In genomic region chr10:40444586-40444985, GRCm38 (mm10) we compare ENCODE assay signal across 22 mouse cellular contexts.
A peak's percentile ranks its signal among the peaks of the same experiment; 100 is the strongest.
DNase-seq lines count a peak whose midpoint lies in the region; ATAC-seq lines count a peak whose summit lies in the region.
"Had no signal": no experiment of that assay in that cellular context is flagged by ENCODE, and none has a peak within 500 bp of the region (broad histone marks: within the 10 kb centered on the region; RNA-seq: fewer than 3 reads in every experiment).

No protein-coding gene starts in this region.

- H3K9ac ChIP-seq in hindbrain, embryonic 16.5 days (ENCODE audit: low read depth, low read length), result no peak overlapping the region
- H3K9ac ChIP-seq in midbrain, embryonic 11.5 days (ENCODE audit: low read length), result no peak overlapping the region
- H3K9ac ChIP-seq in intestine, embryonic 15.5 days, result no peak overlapping the region
- H3K9ac ChIP-seq: heart, embryonic 15.5 days; kidney, embryonic 15.5 days; neural tube, embryonic 12.5 days had no signal

- no peaks in the 10 kb centered on the region for H3K27me3 ChIP-seq in hindbrain, embryonic 10.5 days (ENCODE audit: insufficient read depth, poor library complexity, severe bottlenecking)
- no peaks in the 10 kb centered on the region for H3K27me3 ChIP-seq in hindbrain, embryonic 16.5 days (replicated peaks; ENCODE audit: control insufficient read depth, insufficient read depth, low read length)
- H3K27me3 ChIP-seq in midbrain, embryonic 11.5 days (ENCODE audit: control insufficient read depth, insufficient read depth, low read length), result no peaks in the 10 kb centered on the region
- H3K27me3 ChIP-seq in midbrain, embryonic 10.5 days (ENCODE audit: low read depth, poor library complexity, severe bottlenecking), result no peaks in the 10 kb centered on the region
- no peaks in the 10 kb centered on the region for H3K27me3 ChIP-seq in intestine, embryonic 15.5 days (replicated peaks)
- no peaks in the 10 kb centered on the region for H3K27me3 ChIP-seq in splenic B cell, adult 2 months (ENCODE audit: control insufficient read depth, insufficient read depth, low read length, poor library complexity, severe bottlenecking)
- H3K27me3 ChIP-seq: CH12.LX; heart, embryonic 15.5 days; kidney, embryonic 15.5 days; neural tube, embryonic 12.5 days had no signal

- 0 out of 2 replicates have a peak, but pooled peaks cover 3% of the 10 kb centered on the region for H3K9me3 ChIP-seq in hindbrain, embryonic 10.5 days
- H3K9me3 ChIP-seq in hindbrain, embryonic 16.5 days (ENCODE audit: control insufficient read depth, low read length), result no peaks in the 10 kb centered on the region
- H3K9me3 ChIP-seq in midbrain, embryonic 11.5 days (ENCODE audit: control insufficient read depth, low read length), result no peaks in the 10 kb centered on the region
- H3K9me3 ChIP-seq in midbrain, embryonic 10.5 days (replicated peaks), result no peaks in the 10 kb centered on the region
- H3K9me3 ChIP-seq in intestine, embryonic 15.5 days, result no peaks in the 10 kb centered on the region
- H3K9me3 ChIP-seq: heart, embryonic 15.5 days; kidney, embryonic 15.5 days; neural tube, embryonic 12.5 days had no signal

- 94% methylated on average over 4 of the region's 4 CpGs for WGBS in hindbrain, embryonic 10.5 days
- 85% methylated on average over 4 of the region's 4 CpGs for WGBS in hindbrain, embryonic 16.5 days
- 95% methylated on average over 4 of the region's 4 CpGs for WGBS in midbrain, embryonic 11.5 days
- 92% methylated on average over 4 of the region's 4 CpGs for WGBS in midbrain, embryonic 10.5 days
- WGBS in intestine, embryonic 15.5 days, result 81% methylated on average over 4 of the region's 4 CpGs

- 0 out of 2 replicates have a peak, but pooled peaks cover 7% of the 10 kb centered on the region for H3K36me3 ChIP-seq in hindbrain, embryonic 10.5 days
- H3K36me3 ChIP-seq in hindbrain, embryonic 16.5 days (ENCODE audit: control insufficient read depth, insufficient read depth, low read length), result no peaks in the 10 kb centered on the region
- H3K36me3 ChIP-seq in midbrain, embryonic 11.5 days (ENCODE audit: control insufficient read depth, insufficient read depth, low read length), result no peaks in the 10 kb centered on the region
- peaks cover 7% of the 10 kb centered on the region; the same call in 1 of the 2 replicates for H3K36me3 ChIP-seq in midbrain, embryonic 10.5 days
- H3K36me3 ChIP-seq in intestine, embryonic 15.5 days, result no peaks in the 10 kb centered on the region
- no peaks in the 10 kb centered on the region for H3K36me3 ChIP-seq in splenic B cell, adult 2 months (ENCODE audit: control insufficient read depth, insufficient read depth, low read length, poor library complexity, severe bottlenecking)
- H3K36me3 ChIP-seq: heart, embryonic 15.5 days; kidney, embryonic 15.5 days; neural tube, embryonic 12.5 days had no signal

- no peak overlapping the region for H3K4me2 ChIP-seq in hindbrain, embryonic 16.5 days (ENCODE audit: low read length)
- no peak overlapping the region for H3K4me2 ChIP-seq in midbrain, embryonic 11.5 days
- no peak overlapping the region for H3K4me2 ChIP-seq in intestine, embryonic 15.5 days (replicated peaks)
- H3K4me2 ChIP-seq: heart, embryonic 15.5 days; kidney, embryonic 15.5 days; neural tube, embryonic 12.5 days had no signal

- DNase-seq in hindbrain, embryonic 10.5 days (ENCODE audit: low spot score), result no peak
- peak; percentile 75 for DNase-seq in midbrain, embryonic 11.5 days (ENCODE audit: low spot score, missing footprints)
- DNase-seq in midbrain, embryonic 10.5 days (ENCODE audit: low spot score), result no peak
- peak; percentile 33 for DNase-seq in splenic B cell, adult 2 months (ENCODE audit: low read depth, low spot score)
- no peak for DNase-seq in ovary, adult 18-20 months (ENCODE audit: low spot score)
- DNase-seq in kidney, postnatal 25 days, result no peak
- DNase-seq: adrenal gland, postnatal 25 days; cerebellum, adult 11 months; cerebellum, postnatal 25 days; heart, adult 2 months; layer of hippocampus, postnatal 36 days; left cerebral cortex, postnatal 4 days; liver; spleen, adult 18-20 months; thymus, postnatal 25 days had no signal

- no peak overlapping the region for H3K4me3 ChIP-seq in hindbrain, embryonic 10.5 days
- no peak overlapping the region for H3K4me3 ChIP-seq in hindbrain, embryonic 16.5 days (ENCODE audit: low read length)
- H3K4me3 ChIP-seq in midbrain, embryonic 11.5 days (ENCODE audit: low read depth, low read length), result no peak overlapping the region
- no peak overlapping the region for H3K4me3 ChIP-seq in midbrain, embryonic 10.5 days
- no peak overlapping the region for H3K4me3 ChIP-seq in intestine, embryonic 15.5 days (replicated peaks)
- H3K4me3 ChIP-seq: forebrain, embryonic 10.5 days; heart, adult 2 months; heart, embryonic 15.5 days; kidney, embryonic 15.5 days; neural tube, embryonic 12.5 days had no signal

- peaks cover 52% of the 10 kb centered on the region for H3K4me1 ChIP-seq in hindbrain, embryonic 10.5 days (replicated peaks)
- H3K4me1 ChIP-seq in hindbrain, embryonic 16.5 days (ENCODE audit: control insufficient read depth, insufficient read depth, low read depth, low read length), result peaks cover 16% of the 10 kb centered on the region
- peaks cover 20% of the 10 kb centered on the region for H3K4me1 ChIP-seq in midbrain, embryonic 11.5 days (ENCODE audit: control insufficient read depth, insufficient read depth, low read length)
- H3K4me1 ChIP-seq in midbrain, embryonic 10.5 days, result peaks cover 67% of the 10 kb centered on the region
- H3K4me1 ChIP-seq in intestine, embryonic 15.5 days (replicated peaks), result no peaks in the 10 kb centered on the region

- no peak for ATAC-seq in hindbrain, embryonic 16.5 days
- no peak for ATAC-seq in midbrain, embryonic 11.5 days (ENCODE audit: low FRiP score)
- 0 out of 2 replicates have a peak, but pooled peaks have one; percentile 51 for ATAC-seq in intestine, embryonic 15.5 days

- H3K27ac ChIP-seq in hindbrain, embryonic 10.5 days, result peak overlapping the region; percentile 47; the same call in 1 of the 2 replicates
- no peak overlapping the region for H3K27ac ChIP-seq in hindbrain, embryonic 16.5 days (ENCODE audit: low read depth, low read length)
- no peak overlapping the region for H3K27ac ChIP-seq in midbrain, embryonic 11.5 days (ENCODE audit: low read depth, low read length)
- no peak overlapping the region for H3K27ac ChIP-seq in midbrain, embryonic 10.5 days (replicated peaks)
- peak overlapping the region; percentile 68 for H3K27ac ChIP-seq in intestine, embryonic 15.5 days
- H3K27ac ChIP-seq: forebrain, embryonic 10.5 days; heart, adult 2 months; heart, embryonic 15.5 days; kidney, embryonic 15.5 days; neural tube, embryonic 12.5 days had no signal

Comparison
In these comparisons a context has a peak if more than half of its experiments do, and no peak if none do; other contexts are left out.
1. DNase-seq: peak in midbrain, embryonic 11.5 days (single experiment) and splenic B cell, adult 2 months (single experiment); none in hindbrain, embryonic 10.5 days (single experiment), midbrain, embryonic 10.5 days (single experiment), ovary, adult 18-20 months (single experiment) and kidney, postnatal 25 days (0 of 2).
2. H3K27ac ChIP-seq: peak in hindbrain, embryonic 10.5 days (single experiment) and intestine, embryonic 15.5 days (single experiment); none in hindbrain, embryonic 16.5 days (single experiment), midbrain, embryonic 11.5 days (single experiment) and midbrain, embryonic 10.5 days (single experiment).